Mouse (Mus musculus): ENCODE results near the gene Zfhx3. TPM values are rescaled to one million over a fixed set of nuclear protein-coding genes. Genes with fewer than 3 reads are reported as not detected.

The Zfhx3 gene
- polyA plus RNA-seq, 1 experiment from 2014 or later: 15.7 TPM

DNA sequence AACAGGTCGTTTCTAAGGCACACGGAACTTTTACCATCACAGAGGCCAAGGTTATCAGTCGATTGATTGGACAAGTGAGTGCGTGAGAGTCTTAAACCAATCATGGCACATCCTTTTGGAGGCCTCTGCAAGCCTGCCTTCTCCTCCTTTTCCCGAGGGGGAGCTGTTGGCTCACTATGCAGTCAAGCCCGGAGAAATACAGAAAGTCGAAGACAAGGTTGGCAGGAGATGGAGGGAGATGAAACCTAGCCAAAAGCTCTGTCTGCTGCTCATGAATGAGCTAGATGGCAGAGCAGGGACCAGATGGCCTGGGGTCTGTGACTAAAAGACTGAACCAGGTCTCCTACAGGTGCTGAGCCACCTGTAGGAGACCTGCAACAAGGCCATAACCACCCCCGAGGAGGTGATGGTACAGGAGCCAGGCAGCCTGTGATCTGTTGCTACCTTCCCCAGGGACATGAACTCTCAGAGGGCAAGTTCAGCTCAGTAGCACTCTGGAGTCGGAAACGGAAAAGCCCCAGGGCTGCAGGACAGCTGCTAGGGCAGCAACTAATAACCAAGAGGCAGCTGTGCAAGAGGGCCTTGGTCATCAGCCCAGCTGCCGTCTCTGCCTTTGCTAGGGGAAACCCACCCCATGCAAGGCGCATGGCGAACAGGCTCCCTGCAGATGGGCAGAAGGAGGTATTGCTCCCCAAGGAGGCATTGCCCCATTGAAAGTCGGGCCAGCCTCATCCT lies 848.3 kb downstream of the Zfhx3 start:
- no peak for DNase-seq (ENCODE audit: low spot score)
- peaks cover 30% of the 10 kb centered on the region for H3K4me1 ChIP-seq (replicated peaks; ENCODE audit: control insufficient read depth, insufficient read depth, low read length)
- H3K27ac ChIP-seq (ENCODE audit: low read depth): no peak overlapping the region
- WGBS: 59% methylated on average over 14 of the region's 14 CpGs
- no peak overlapping the region for H3K9ac ChIP-seq (ENCODE audit: low read length)
- H3K4me2 ChIP-seq (ENCODE audit: low read length): no peak overlapping the region
- no peak overlapping the region for H3K4me3 ChIP-seq (ENCODE audit: low read depth, low read length)
- peaks cover 37% of the 10 kb centered on the region for H3K36me3 ChIP-seq (ENCODE audit: control insufficient read depth, insufficient read depth, low read length)
- H3K27me3 ChIP-seq (replicated peaks; ENCODE audit: control insufficient read depth, insufficient read depth, low read length): no peaks in the 10 kb centered on the region
- 0 out of 2 replicates have a peak, but pooled peaks have one; percentile 36 for ATAC-seq (replicated peaks; ENCODE audit: low FRiP score, low TSS enrichment, low read depth)
- peaks cover 19% of the 10 kb centered on the region for H3K9me3 ChIP-seq (ENCODE audit: control insufficient read depth, low read length)

DNA sequence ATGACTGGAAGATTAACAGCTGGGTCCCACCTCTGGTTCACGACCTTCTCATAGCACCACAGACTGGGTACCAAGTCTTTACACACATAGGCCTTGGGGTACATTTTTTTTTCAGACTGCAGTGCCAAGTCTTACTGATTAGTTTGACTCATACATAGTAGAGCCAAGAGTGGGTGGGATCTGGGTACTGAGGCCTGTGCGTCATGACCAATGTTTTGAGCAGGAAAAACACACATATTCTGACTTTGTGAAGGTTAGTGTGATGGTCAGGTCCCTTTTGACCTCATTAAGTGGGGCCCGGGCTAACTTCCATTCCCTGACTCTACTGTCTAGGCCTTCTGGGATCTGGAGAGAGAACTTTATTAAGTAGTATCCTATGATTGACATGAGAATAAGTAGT lies 853.6 kb downstream of the Zfhx3 start:
- ATAC-seq (replicated peaks; ENCODE audit: low FRiP score, low TSS enrichment, low read depth): no peak
- peaks cover 48% of the 10 kb centered on the region for H3K36me3 ChIP-seq (ENCODE audit: control insufficient read depth, insufficient read depth, low read length)
- H3K27me3 ChIP-seq (replicated peaks; ENCODE audit: control insufficient read depth, insufficient read depth, low read length): no peaks in the 10 kb centered on the region
- DNase-seq (ENCODE audit: low spot score): no peak
- H3K4me1 ChIP-seq (replicated peaks; ENCODE audit: control insufficient read depth, insufficient read depth, low read length): peaks cover 27% of the 10 kb centered on the region
- no peak overlapping the region for H3K9ac ChIP-seq (ENCODE audit: low read length)
- H3K4me3 ChIP-seq (ENCODE audit: low read depth, low read length): no peak overlapping the region
- H3K9me3 ChIP-seq (ENCODE audit: control insufficient read depth, low read length): peaks cover 19% of the 10 kb centered on the region
- H3K4me2 ChIP-seq (ENCODE audit: low read length): no peak overlapping the region
- H3K27ac ChIP-seq (ENCODE audit: low read depth): no peak overlapping the region
- 97% methylated on average over 3 of the region's 3 CpGs for WGBS

DNA sequence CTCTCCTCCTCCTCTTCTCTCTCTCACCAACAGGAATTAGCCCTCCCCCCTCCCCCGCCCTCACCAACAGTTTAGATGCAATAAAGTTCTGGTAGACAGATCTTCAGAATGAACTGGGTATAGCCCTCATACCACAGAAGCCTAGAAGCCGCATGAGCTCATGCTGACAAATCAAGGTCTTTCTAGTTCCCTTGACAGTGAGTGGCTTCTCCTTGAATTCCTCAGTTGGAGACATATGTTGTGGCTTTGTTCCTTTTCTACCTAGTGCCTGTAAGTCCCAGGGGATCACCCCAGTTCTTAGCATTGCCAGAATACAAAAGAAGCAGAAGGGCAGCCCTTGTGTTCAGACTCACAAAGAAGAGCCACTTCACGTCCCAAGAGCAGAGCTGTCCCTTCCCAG lies 854.4 kb downstream of the Zfhx3 start:
- H3K27me3 ChIP-seq (replicated peaks; ENCODE audit: control insufficient read depth, insufficient read depth, low read length): no peaks in the 10 kb centered on the region
- 87% methylated on average over 3 of the region's 3 CpGs for WGBS
- no peak overlapping the region for H3K4me2 ChIP-seq (ENCODE audit: low read length)
- DNase-seq (ENCODE audit: low spot score): no peak
- ATAC-seq (replicated peaks; ENCODE audit: low FRiP score, low TSS enrichment, low read depth): no peak
- H3K36me3 ChIP-seq (ENCODE audit: control insufficient read depth, insufficient read depth, low read length): peaks cover 48% of the 10 kb centered on the region
- H3K27ac ChIP-seq (ENCODE audit: low read depth): peak overlapping the region; percentile 69; the same call in 1 of the 2 replicates
- H3K9ac ChIP-seq (ENCODE audit: low read length): no peak overlapping the region
- H3K4me3 ChIP-seq (ENCODE audit: low read depth, low read length): no peak overlapping the region
- H3K9me3 ChIP-seq (ENCODE audit: control insufficient read depth, low read length): peaks cover 19% of the 10 kb centered on the region
- H3K4me1 ChIP-seq (replicated peaks; ENCODE audit: control insufficient read depth, insufficient read depth, low read length): peaks cover 27% of the 10 kb centered on the region

DNA sequence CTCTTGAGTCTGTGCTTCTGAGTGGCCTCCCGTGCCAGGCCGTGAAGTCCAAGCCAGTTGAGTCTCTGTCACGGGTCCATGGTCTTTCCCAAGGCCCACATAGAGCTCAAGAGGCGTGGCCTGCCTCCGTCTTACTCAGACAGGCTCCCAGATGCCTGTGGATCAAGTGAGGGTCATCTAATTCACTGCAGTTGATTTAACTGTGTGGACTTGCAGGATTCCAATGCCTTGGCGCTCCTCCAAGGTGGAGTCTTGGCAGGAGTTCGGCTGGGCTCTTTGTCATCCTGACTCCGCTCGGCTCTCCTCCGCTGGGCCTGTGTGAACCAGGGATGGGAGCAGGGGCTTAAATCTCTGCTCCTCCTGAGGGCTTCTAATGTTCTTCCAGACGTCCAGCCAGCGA lies 855.6 kb downstream of the Zfhx3 start:
- peak overlapping the region; percentile 69 for H3K27ac ChIP-seq (ENCODE audit: low read depth)
- H3K4me2 ChIP-seq (ENCODE audit: low read length): 0 out of 2 replicates have a peak overlapping the region, but pooled peaks have one; percentile 9
- no peak overlapping the region for H3K9ac ChIP-seq (ENCODE audit: low read length)
- DNase-seq (ENCODE audit: low spot score) (peak; percentile 88), ATAC-seq (replicated peaks; ENCODE audit: low FRiP score, low TSS enrichment, low read depth) (peak; percentile 63)
- no peak overlapping the region for H3K4me3 ChIP-seq (ENCODE audit: low read depth, low read length)
- peaks cover 38% of the 10 kb centered on the region for H3K36me3 ChIP-seq (ENCODE audit: control insufficient read depth, insufficient read depth, low read length)
- peaks cover 36% of the 10 kb centered on the region for H3K4me1 ChIP-seq (replicated peaks; ENCODE audit: control insufficient read depth, insufficient read depth, low read length)
- 26% methylated on average over 12 of the region's 12 CpGs for WGBS
- no peaks in the 10 kb centered on the region for H3K27me3 ChIP-seq (replicated peaks; ENCODE audit: control insufficient read depth, insufficient read depth, low read length)
- H3K9me3 ChIP-seq (ENCODE audit: control insufficient read depth, low read length): peaks cover 9% of the 10 kb centered on the region; the same call in 1 of the 2 replicates

DNA sequence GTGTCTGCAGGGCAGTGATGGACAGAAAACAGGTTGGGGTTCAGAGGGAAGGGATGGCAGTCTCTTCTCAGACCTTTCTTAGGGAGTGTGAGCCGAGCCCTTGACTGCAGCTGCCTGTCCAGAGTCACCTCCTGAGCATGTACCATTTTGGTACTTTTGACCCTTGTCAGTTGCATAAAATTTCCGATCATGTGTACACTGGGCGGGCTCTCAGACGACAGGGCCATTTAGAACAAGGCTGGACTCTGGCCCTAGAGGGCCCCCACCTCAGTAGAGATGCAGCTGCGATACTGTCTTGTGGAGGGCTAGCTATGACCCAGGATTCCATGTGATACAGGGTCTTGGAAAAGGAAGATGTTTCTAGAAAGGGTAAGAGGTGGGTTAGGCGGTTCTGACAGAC lies 856.8 kb downstream of the Zfhx3 start:
- H3K4me2 ChIP-seq (ENCODE audit: low read length): 0 out of 2 replicates have a peak overlapping the region, but pooled peaks have one; percentile 18
- peaks cover 37% of the 10 kb centered on the region for H3K4me1 ChIP-seq (replicated peaks; ENCODE audit: control insufficient read depth, insufficient read depth, low read length)
- no peaks in the 10 kb centered on the region for H3K27me3 ChIP-seq (replicated peaks; ENCODE audit: control insufficient read depth, insufficient read depth, low read length)
- H3K4me3 ChIP-seq (ENCODE audit: low read depth, low read length): no peak overlapping the region
- no peak for DNase-seq (ENCODE audit: low spot score)
- WGBS: 77% methylated on average over 6 of the region's 6 CpGs
- no peak for ATAC-seq (replicated peaks; ENCODE audit: low FRiP score, low TSS enrichment, low read depth)
- peaks cover 8% of the 10 kb centered on the region; the same call in 1 of the 2 replicates for H3K9me3 ChIP-seq (ENCODE audit: control insufficient read depth, low read length)
- no peak overlapping the region for H3K9ac ChIP-seq (ENCODE audit: low read length)
- peak overlapping the region; percentile 69; the same call in 1 of the 2 replicates for H3K27ac ChIP-seq (ENCODE audit: low read depth)
- peaks cover 25% of the 10 kb centered on the region for H3K36me3 ChIP-seq (ENCODE audit: control insufficient read depth, insufficient read depth, low read length)

DNA sequence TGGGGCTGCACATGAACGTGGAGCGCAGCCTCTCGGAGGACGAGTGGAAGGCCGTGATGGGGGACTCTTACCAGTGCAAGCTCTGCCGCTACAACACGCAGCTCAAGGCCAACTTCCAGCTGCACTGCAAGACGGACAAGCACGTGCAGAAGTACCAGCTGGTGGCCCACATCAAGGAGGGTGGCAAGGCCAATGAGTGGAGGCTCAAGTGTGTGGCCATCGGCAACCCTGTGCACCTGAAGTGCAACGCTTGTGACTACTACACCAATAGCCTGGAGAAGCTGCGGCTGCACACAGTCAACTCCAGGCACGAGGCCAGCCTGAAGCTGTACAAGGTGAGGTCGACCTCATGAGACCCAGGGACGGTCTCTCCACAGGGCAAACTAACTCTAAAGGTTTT lies 857.9 kb downstream of the Zfhx3 start:
- H3K9me3 ChIP-seq (ENCODE audit: control insufficient read depth, low read length): peaks cover 3% of the 10 kb centered on the region; the same call in 1 of the 2 replicates
- 94% methylated on average over 15 of the region's 15 CpGs for whole genome bisulfite sequencing
- peaks cover 37% of the 10 kb centered on the region for H3K4me1 ChIP-seq (replicated peaks; ENCODE audit: control insufficient read depth, insufficient read depth, low read length)
- H3K9ac ChIP-seq (ENCODE audit: low read length): no peak overlapping the region
- no peak overlapping the region for H3K4me2 ChIP-seq (ENCODE audit: low read length)
- H3K4me3 ChIP-seq (ENCODE audit: low read depth, low read length): no peak overlapping the region
- ATAC-seq (replicated peaks; ENCODE audit: low FRiP score, low TSS enrichment, low read depth): no peak
- no peaks in the 10 kb centered on the region for H3K27me3 ChIP-seq (replicated peaks; ENCODE audit: control insufficient read depth, insufficient read depth, low read length)
- no peak for DNase-seq (ENCODE audit: low spot score)
- H3K27ac ChIP-seq (ENCODE audit: low read depth): no peak overlapping the region
- peaks cover 16% of the 10 kb centered on the region for H3K36me3 ChIP-seq (ENCODE audit: control insufficient read depth, insufficient read depth, low read length)

DNA sequence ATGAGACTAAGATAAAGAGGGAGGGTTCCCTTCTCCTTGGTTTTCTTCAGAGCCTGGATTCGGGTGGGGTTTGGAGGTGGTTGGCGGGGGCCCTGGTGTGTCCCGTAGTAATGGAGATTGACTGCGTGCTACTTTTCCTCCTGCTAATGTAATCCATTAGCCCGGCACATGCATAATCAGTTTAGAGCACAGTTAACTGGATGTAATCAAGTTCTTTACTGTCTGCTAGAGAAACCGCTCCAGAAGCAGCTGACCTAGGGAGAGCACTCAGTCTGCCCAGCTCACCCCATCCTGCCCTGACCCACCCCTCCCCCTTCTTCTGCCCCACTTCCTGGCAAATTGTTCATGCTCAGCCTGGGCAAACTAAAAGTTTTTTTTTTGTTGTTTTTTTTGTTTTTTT lies 860.6 kb downstream of the Zfhx3 start:
- 50% methylated on average over 6 of the region's 6 CpGs for WGBS
- H3K27me3 ChIP-seq (replicated peaks; ENCODE audit: control insufficient read depth, insufficient read depth, low read length): no peaks in the 10 kb centered on the region
- DNase-seq (ENCODE audit: low spot score): no peak
- peaks cover 31% of the 10 kb centered on the region for H3K4me1 ChIP-seq (replicated peaks; ENCODE audit: control insufficient read depth, insufficient read depth, low read length)
- peaks cover 13% of the 10 kb centered on the region for H3K36me3 ChIP-seq (ENCODE audit: control insufficient read depth, insufficient read depth, low read length)
- no peaks in the 10 kb centered on the region for H3K9me3 ChIP-seq (ENCODE audit: control insufficient read depth, low read length)
- no peak overlapping the region for H3K9ac ChIP-seq (ENCODE audit: low read length)
- peak overlapping the region; percentile 5; the same call in 1 of the 2 replicates for H3K27ac ChIP-seq (ENCODE audit: low read depth)
- ATAC-seq (replicated peaks; ENCODE audit: low FRiP score, low TSS enrichment, low read depth): no peak
- H3K4me2 ChIP-seq (ENCODE audit: low read length): no peak overlapping the region
- no peak overlapping the region for H3K4me3 ChIP-seq (ENCODE audit: low read depth, low read length)

DNA sequence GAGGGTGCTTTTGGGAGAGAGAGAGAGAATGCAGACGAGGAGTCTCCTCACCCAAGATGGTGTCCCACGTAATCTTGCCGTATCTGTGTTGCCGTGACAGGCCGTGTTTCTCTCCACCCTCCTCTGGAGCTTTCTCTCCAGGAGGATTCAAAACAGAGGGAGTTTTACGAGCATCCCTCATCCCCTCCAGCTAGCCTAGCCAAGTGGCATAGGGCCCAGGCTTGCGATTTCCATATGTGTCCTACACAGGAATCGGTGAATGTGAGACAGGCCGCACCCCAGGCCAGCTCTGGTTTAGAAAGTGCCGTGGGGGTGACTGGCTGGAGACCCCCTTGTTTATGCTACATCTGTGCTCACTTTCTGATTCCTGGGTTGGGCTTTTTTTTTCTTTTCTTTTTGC lies 869.2 kb downstream of the Zfhx3 start:
- no peaks in the 10 kb centered on the region for H3K36me3 ChIP-seq (ENCODE audit: control insufficient read depth, insufficient read depth, low read length)
- DNase-seq (ENCODE audit: low spot score) (no peak), ATAC-seq (replicated peaks; ENCODE audit: low FRiP score, low TSS enrichment, low read depth) (no peak)
- no peaks in the 10 kb centered on the region for H3K9me3 ChIP-seq (ENCODE audit: control insufficient read depth, low read length)
- H3K4me3 ChIP-seq (ENCODE audit: low read depth, low read length): no peak overlapping the region
- H3K27me3 ChIP-seq (replicated peaks; ENCODE audit: control insufficient read depth, insufficient read depth, low read length): no peaks in the 10 kb centered on the region
- no peak overlapping the region for H3K4me2 ChIP-seq (ENCODE audit: low read length)
- H3K4me1 ChIP-seq (replicated peaks; ENCODE audit: control insufficient read depth, insufficient read depth, low read length): peaks cover 19% of the 10 kb centered on the region
- 0 out of 2 replicates have a peak overlapping the region, but pooled peaks have one; percentile 17 for H3K27ac ChIP-seq (ENCODE audit: low read depth)
- no peak overlapping the region for H3K9ac ChIP-seq (ENCODE audit: low read length)
- WGBS: 50% methylated on average over 10 of the region's 10 CpGs

DNA sequence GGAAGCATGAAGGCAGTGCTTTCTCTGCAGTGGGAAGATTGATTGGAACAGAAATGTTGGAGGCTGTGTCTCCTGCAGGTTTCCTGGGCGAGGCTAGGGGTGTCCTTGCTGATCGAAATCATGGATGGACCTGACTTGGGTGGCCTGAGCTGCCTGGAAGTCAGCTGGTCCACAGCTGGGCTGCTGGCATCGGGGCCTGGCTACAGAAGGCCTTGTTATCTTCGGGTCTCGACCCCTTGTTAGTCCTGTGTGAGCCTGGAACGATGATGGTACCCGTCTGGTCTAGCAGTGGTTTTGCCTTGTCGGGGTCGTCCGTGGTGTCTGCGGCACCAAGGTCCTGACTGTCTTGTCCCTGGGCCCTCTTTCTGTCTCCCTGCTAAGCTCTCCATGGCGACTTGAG lies 870.9 kb downstream of the Zfhx3 start:
- ATAC-seq (replicated peaks; ENCODE audit: low FRiP score, low TSS enrichment, low read depth) (no peak), DNase-seq (ENCODE audit: low spot score) (no peak)
- Histone ChIP-seq H3K9me3 (ENCODE audit: control insufficient read depth, low read length) (no peaks in the 10 kb centered on the region), H3K36me3 (ENCODE audit: control insufficient read depth, insufficient read depth, low read length) (no peaks in the 10 kb centered on the region), H3K9ac (ENCODE audit: low read length) (no peak overlapping the region), H3K4me1 (replicated peaks; ENCODE audit: control insufficient read depth, insufficient read depth, low read length) (peaks cover 19% of the 10 kb centered on the region), H3K27me3 (replicated peaks; ENCODE audit: control insufficient read depth, insufficient read depth, low read length) (no peaks in the 10 kb centered on the region), H3K4me3 (ENCODE audit: low read depth, low read length) (no peak overlapping the region), H3K4me2 (ENCODE audit: low read length) (no peak overlapping the region), H3K27ac (ENCODE audit: low read depth) (no peak overlapping the region)
- 47% methylated on average over 12 of the region's 12 CpGs for WGBS
